Mouse (Mus musculus) liver, embryonic 16.5 days (tissue): ENCODE measurements around the gene Acnat1. TPM values are rescaled to one million over a fixed set of nuclear protein-coding genes. Genes with fewer than 3 reads are reported as not detected.
"Not testable (repeated sequence)": the region's sequence is repeated elsewhere in the genome, so short reads cannot be mapped to it uniquely, and the experiment has no call there.

Experiments used
- ATAC-seq: fragments of 200-750 bp; cut with Nextera tagmentation; 2 replicates; pipeline ENCODE4 v1.8.0; 2017; ENCODE audit warnings: low read depth, mild to moderate bottlenecking, moderate number of reproducible peaks, moderate library complexity
- H3K27ac ChIP-seq: fragments of 300-500 bp; sonication (generic); 2 replicates; pipeline ENCODE4 v1.5.1; 2014; ENCODE audit warnings: mild to moderate bottlenecking, low read length
- H3K27me3 ChIP-seq: fragments of 300-500 bp; sonication (generic); 2 replicates; pipeline ENCODE4 v1.6.1; 2014; ENCODE audit warnings: low read depth, low read length, mixed read lengths; ENCODE audit not compliant: control insufficient read depth, insufficient read depth
- H3K36me3 ChIP-seq: fragments of 300-500 bp; sonication (generic); 2 replicates; pipeline ENCODE4 v1.6.1; 2014; ENCODE audit warnings: mild to moderate bottlenecking; ENCODE audit not compliant: control insufficient read depth, insufficient read depth
- H3K4me1 ChIP-seq: fragments of 300-500 bp; sonication (generic); 2 replicates; pipeline ENCODE4 v1.6.1; 2014; ENCODE audit warnings: low read depth, low read length, mixed read lengths; ENCODE audit not compliant: control insufficient read depth
- H3K4me2 ChIP-seq: fragments of 300-500 bp; sonication (generic); 2 replicates; pipeline ENCODE4 v1.6.1; 2014; ENCODE audit warnings: low read depth, low read length, mixed read lengths
- H3K4me3 ChIP-seq: fragments of 300-500 bp; sonication (generic); 2 replicates; pipeline ENCODE4 v1.5.1; 2014; ENCODE audit warnings: low read depth, mild to moderate bottlenecking, low read length
- H3K9ac ChIP-seq: fragments of 300-500 bp; sonication (generic); 2 replicates; pipeline ENCODE4 v1.6.1; 2014; ENCODE audit warnings: low read depth, low read length
- H3K9me3 ChIP-seq: fragments of 300-500 bp; sonication (generic); replicated peaks from 2 replicates; pipeline ENCODE4 v1.6.1; 2016; ENCODE audit warnings: low read length; ENCODE audit not compliant: control insufficient read depth
- WGBS: fragments of 180-500 bp; shearing (Covaris S2); extraction: QIAGEN DNeasy Blood & Tissue Kit; methylation state at CpG from one replicate; pipeline ENCODE4 v1.1.7; 2014; ENCODE audit not compliant: insufficient replicate concordance; 5-methylcytosine and 5-hydroxymethylcytosine counted together
- polyA plus RNA-seq: library from polyadenylated mRNA; unstranded; fragments of >200 nt; fragmentation: Nextera tagmentation; extraction: Ambion mirVana; gene quantifications from 2 replicates; pipeline ENCODE4 v1.2.1, GENCODE M21; 2015

The Acnat1 gene
- 0.86 and 1.1 TPM in 2 replicates for polyA plus RNA-seq

DNA sequence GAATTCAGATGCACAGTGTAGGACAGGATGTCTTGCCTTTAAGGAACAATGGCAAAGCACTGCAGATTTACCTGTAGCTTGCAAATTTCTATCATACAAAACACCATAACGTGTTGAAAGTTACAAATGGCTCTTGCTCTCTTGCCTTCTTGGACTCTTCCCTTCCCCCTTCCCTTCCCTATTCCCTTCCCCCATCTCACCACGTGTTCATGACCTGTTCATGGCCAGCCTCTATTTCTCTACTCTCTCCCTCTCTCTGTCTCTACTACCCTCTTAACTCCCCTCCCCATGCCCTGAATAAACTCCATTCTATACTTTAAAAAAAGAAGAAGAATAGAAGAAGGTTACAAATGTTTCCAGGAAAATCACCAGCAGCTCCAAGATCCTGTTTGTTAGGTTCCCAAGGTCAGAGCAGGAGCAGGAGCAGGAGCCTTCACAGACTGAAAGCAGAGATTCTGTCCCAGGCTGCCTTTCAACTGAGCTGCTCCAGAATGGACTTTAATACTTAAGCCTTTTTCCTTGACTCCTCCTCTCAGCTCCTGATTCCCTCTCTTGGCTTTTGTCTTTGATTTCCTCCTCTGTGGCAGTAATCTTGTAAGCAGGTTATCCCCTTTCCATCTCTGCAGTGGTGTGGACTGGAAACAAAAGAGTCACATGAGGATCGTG is at the start of gene Acnat1:
Gene Acnat1 (minus strand): TSS at position 478 of the 666 bp plus-strand sequence.
- no peak for ATAC-seq
- H3K36me3 ChIP-seq = no peaks in the 10 kb centered on the region
- H3K27me3 ChIP-seq = no peaks in the 10 kb centered on the region
- H3K27ac ChIP-seq = peak within 1 kb of the TSS; percentile 20
- H3K4me2 ChIP-seq = peak within 1 kb of the TSS; percentile 2
- no peak within 1 kb of the TSS for H3K4me3 ChIP-seq
- H3K4me1 ChIP-seq = peaks cover 32% of the 10 kb centered on the region
- H3K9me3 ChIP-seq = no peaks in the 10 kb centered on the region
- H3K9ac ChIP-seq = no peak within 1 kb of the TSS
- WGBS = 38% methylated on average over 3 of the region's 3 CpGs

DNA sequence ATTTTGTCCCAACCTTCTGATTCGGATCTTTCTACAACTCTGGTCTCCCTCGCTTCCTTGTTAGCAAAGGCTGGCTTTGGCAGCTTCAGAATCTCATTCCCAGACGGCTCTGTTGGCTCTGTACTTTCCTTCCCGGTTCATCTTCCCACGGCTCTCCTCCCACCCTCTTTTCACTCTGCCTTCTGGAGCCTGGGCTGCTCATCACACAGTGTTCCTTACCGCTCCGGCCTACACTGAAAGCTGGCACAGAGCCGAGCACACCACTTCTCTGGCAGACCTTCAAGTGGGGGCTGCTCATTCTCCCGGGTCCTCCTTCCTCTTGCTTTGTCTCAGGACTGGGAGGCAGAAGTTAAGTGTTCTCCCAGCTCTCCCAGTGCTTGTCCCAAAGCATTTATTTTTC is 48.9 kb upstream of the Acnat1 start:
- 0 out of 2 replicates have a peak overlapping the region, but pooled peaks have one; percentile 81 for H3K4me2 ChIP-seq
- no peak overlapping the region for H3K4me3 ChIP-seq
- ATAC-seq = no peak

DNA sequence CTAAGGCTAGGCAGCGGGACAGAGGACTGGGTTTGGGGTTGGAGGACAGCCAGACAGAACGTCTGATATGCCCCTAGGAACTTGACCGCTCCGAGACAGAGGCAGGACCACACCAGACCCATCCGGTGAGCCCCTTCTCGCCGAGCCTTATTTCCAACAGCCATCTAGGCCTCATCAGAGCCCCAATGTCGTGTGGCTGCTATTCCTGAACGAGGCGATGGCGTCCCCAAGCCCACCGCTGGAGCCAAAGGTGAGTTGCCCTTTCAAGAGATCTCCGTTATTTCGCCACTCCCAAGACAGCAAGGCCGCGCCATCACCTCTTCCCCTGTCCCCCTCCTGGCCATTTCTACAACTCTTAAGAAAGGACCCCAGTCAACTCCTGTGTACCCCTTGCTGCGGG is 47.6 kb upstream of the Acnat1 start:
- peaks cover 9% of the 10 kb centered on the region for H3K36me3 ChIP-seq
- peak overlapping the region; percentile 86 for H3K4me3 ChIP-seq
- under 1% methylated on average over 17 of the region's 17 CpGs for whole genome bisulfite sequencing
- H3K9me3 ChIP-seq = no peaks in the 10 kb centered on the region
- peak; percentile 30 for ATAC-seq
- H3K4me1 ChIP-seq = peaks cover 12% of the 10 kb centered on the region
- 0 out of 2 replicates have a peak overlapping the region, but pooled peaks have one; percentile 7 for H3K27ac ChIP-seq
- peak overlapping the region; percentile 81 for H3K4me2 ChIP-seq
- no peaks in the 10 kb centered on the region for H3K27me3 ChIP-seq
- peak overlapping the region; percentile 74 for H3K9ac ChIP-seq

More for the DNA sequence above, 48.9 kb upstream of the Acnat1 start:
- Histone ChIP-seq H3K9me3 (no peaks in the 10 kb centered on the region), H3K9ac (no peak overlapping the region), H3K27ac (no peak overlapping the region), H3K27me3 (no peaks in the 10 kb centered on the region), H3K36me3 (peaks cover 9% of the 10 kb centered on the region), H3K4me1 (peaks cover 12% of the 10 kb centered on the region)
- 83% methylated on average over 9 of the region's 9 CpGs for WGBS

DNA sequence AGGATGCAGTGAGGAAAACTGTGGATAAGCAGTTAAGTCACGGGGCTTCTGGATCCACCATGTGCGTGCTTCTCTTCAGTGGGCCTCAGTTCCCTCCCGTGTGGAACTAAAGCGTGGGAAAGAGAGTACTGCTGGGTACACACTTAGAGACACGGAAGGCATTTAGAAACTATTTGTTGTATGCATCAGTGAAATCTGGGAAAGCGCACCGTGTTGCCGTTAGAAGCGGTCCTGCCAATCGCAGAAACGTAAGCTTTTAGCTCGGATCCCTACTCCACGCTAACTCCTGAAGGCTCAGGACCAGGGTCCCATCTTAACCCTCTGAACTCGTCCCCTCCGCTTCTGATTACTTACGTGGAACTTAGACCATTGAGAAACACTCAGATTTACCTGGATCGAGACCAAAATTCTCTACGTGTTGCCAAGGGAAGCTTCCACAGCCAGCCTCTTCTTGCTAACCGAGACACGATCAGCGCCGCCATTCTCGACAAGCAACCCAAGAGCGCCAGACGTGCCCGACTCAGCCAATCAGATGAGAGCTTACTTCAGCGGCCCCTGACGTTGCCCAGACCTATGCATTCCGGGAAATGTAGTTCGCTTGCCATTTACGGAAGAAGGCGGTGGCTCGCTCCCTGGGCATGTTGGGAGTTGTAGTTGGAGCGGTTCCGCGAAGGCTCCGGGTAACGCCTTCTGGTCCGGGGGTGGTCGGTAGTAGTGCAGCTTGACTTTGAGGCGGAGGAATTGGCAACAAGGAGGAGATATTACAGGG is 47.0 kb upstream of the Acnat1 start, which contains the start of the genes Mrpl50 and Zfp189:
Gene Mrpl50 (minus strand): TSS at position 522 of the 769 bp plus-strand sequence.
Gene Zfp189 (plus strand): TSS at position 605 of the 769 bp plus-strand sequence.
- Histone ChIP-seq H3K4me2 (peak within 1 kb of the TSS; percentile 81), H3K27ac (peak within 1 kb of the TSS; percentile 75), H3K4me3 (peak within 1 kb of the TSS; percentile 86), H3K36me3 (peaks cover 9% of the 10 kb centered on the region), H3K27me3 (no peaks in the 10 kb centered on the region), H3K4me1 (peaks cover 12% of the 10 kb centered on the region), H3K9me3 (no peaks in the 10 kb centered on the region), H3K9ac (peak within 1 kb of the TSS; percentile 81)
- WGBS = under 1% methylated on average over 41 of the region's 41 CpGs
- peak; percentile 99 for ATAC-seq

DNA sequence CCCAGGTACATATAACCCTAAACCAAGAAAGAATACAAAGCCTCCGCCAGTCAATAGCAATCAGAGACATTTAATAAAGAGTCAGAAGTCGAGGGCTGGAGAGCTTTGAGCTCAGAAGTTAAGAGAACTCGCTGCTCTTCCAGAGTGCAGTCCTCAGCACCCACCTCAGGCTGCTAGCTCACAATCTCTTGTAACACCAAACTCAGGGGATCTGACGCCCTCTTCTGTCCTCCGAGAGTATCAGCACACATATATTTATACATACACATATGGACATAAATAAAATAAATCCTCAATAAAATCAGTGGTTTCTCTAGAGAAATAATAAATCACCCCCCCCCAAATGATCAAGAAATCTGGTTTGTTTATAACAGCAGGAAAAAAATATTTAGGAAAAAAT is 45.8 kb upstream of the Acnat1 start:
- 67% methylated on average over 5 of the region's 5 CpGs for WGBS
- ATAC-seq = no peak
- Histone ChIP-seq H3K9me3 (no peaks in the 10 kb centered on the region), H3K4me2 (peak overlapping the region; percentile 40), H3K9ac (no peak overlapping the region), H3K4me3 (peak overlapping the region; percentile 25), H3K36me3 (peaks cover 13% of the 10 kb centered on the region), H3K27me3 (no peaks in the 10 kb centered on the region), H3K4me1 (peaks cover 12% of the 10 kb centered on the region), H3K27ac (no peak overlapping the region)

DNA sequence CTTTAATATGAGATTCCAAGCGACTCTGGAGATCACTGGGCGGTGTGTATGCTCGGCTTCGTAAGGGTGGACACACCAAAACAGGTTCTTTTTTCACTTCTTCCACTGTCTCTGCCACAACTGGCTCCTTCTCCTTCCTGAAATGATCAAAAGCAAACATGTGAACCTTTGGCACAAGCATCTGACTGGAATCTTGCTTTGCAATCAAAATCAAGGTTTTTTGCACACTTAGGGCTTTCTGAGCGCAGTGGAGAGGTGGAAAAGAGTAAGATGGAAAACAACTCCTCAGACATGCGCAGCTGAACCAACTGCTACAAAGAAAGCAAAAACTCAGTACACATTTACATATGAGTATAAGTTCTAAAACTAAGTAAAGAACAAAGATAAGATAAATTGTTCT is 40.7 kb upstream of the Acnat1 start:
- peaks cover 19% of the 10 kb centered on the region for H3K36me3 ChIP-seq
- H3K4me1 ChIP-seq = peaks cover 6% of the 10 kb centered on the region
- no peak overlapping the region for H3K27ac ChIP-seq
- no peaks in the 10 kb centered on the region for H3K9me3 ChIP-seq
- no peak for ATAC-seq
- no peak overlapping the region for H3K4me3 ChIP-seq
- no peaks in the 10 kb centered on the region for H3K27me3 ChIP-seq
- no peak overlapping the region for H3K4me2 ChIP-seq
- no peak overlapping the region for H3K9ac ChIP-seq
- 91% methylated on average over 6 of the region's 6 CpGs for WGBS

DNA sequence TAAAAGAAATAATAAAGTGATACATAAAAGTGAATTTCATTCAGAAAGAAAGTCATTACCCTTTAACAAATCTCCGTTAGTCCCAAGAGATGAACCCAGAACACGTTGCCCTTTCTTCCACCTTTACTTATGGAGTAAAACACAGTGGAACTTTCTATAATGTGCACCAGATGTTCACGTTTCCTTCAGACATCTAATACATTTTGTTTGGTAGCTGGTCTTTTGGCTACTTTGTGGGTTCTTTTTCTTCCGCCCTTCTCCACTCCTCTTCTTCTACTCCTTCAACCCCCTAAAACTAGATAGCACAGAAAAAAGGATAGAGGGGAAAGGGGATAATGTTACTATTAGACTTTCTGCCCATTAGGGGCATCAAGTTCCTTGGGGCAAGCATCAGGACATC is 38.9 kb upstream of the Acnat1 start:
- no peak overlapping the region for H3K9ac ChIP-seq
- peaks cover 15% of the 10 kb centered on the region for H3K36me3 ChIP-seq
- H3K4me1 ChIP-seq = no peaks in the 10 kb centered on the region; the same call in 1 of the 2 replicates
- no peak overlapping the region for H3K27ac ChIP-seq
- no peak overlapping the region for H3K4me3 ChIP-seq
- H3K27me3 ChIP-seq = no peaks in the 10 kb centered on the region
- H3K9me3 ChIP-seq = no peaks in the 10 kb centered on the region
- WGBS = 85% methylated on average over 4 of the region's 4 CpGs
- ATAC-seq = no peak
- H3K4me2 ChIP-seq = no peak overlapping the region

DNA sequence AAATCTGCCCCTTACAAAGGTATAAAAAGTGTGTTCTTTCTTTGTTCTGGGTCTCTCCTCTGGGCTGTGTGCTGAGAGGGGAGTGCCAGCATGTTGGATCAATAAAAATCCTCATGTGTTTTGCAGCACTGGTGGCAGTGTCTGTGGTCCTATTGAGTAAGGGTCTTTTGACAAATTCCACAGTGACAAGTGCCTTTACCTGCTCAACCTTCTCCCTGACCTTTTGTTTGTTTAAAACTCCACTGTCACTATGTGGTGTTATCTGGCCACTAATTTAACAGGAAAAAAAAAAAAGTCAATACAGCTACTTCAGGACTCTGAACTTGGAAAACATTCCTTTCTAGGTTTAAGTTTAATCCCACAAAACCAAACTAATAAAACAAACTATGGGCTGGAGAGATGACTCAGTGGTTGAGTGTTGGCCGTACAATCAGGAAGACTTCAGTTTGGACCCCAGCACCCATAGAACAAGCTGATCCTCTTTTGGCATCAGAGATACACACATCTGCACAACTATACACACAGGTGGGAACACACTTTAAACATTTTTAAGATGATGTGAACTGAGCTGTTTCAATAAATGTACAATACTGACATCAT is 36.6 kb upstream of the Acnat1 start:
- Histone ChIP-seq H3K36me3 (peaks cover 15% of the 10 kb centered on the region), H3K27ac (peak overlapping the region; percentile 69)
- H3K27me3 ChIP-seq, H3K4me2 ChIP-seq, H3K4me3 ChIP-seq, H3K9me3 ChIP-seq, H3K4me1 ChIP-seq, H3K9ac ChIP-seq: not testable (repeated sequence)
- 63% methylated on average over 1 of the region's 1 CpGs for WGBS
- ATAC-seq = peak; percentile 77
